Mouse (Mus musculus) kidney, embryonic 15.5 days (tissue): ENCODE measurements around the gene Zfyve27. TPM values are rescaled to one million over a fixed set of nuclear protein-coding genes. Genes with fewer than 3 reads are reported as not detected.

Experiments
- ATAC-seq: fragments of 200-750 bp; cut with Nextera tagmentation; replicated peaks from 2 replicates; pipeline ENCODE4 v1.8.0; 2017; ENCODE audit warnings: moderate TSS enrichment; ENCODE audit not compliant: low FRiP score
- H3K27ac ChIP-seq: fragments of 300-500 bp; sonication (generic); 2 replicates; pipeline ENCODE4 v1.5.1; 2015; ENCODE audit warnings: mild to moderate bottlenecking, inconsistent platforms
- H3K27me3 ChIP-seq: fragments of 300-500 bp; sonication (generic); 2 replicates; pipeline ENCODE4 v1.6.1; 2015; ENCODE audit warnings: inconsistent platforms
- H3K36me3 ChIP-seq: fragments of 300-500 bp; sonication (generic); 2 replicates; pipeline ENCODE4 v1.6.1; 2015; ENCODE audit warnings: inconsistent platforms
- H3K4me1 ChIP-seq: fragments of 300-500 bp; sonication (generic); 2 replicates; pipeline ENCODE4 v1.6.1; 2015; ENCODE audit warnings: inconsistent platforms
- H3K4me2 ChIP-seq: fragments of 300-500 bp; sonication (generic); 2 replicates; pipeline ENCODE4 v1.6.1; 2015; ENCODE audit warnings: moderate library complexity, mild to moderate bottlenecking, inconsistent platforms
- H3K4me3 ChIP-seq: fragments of 300-500 bp; sonication (generic); replicated peaks from 2 replicates; pipeline ENCODE4 v1.5.1; 2015; ENCODE audit warnings: mild to moderate bottlenecking, inconsistent platforms
- H3K9ac ChIP-seq: fragments of 300-500 bp; sonication (generic); 2 replicates; pipeline ENCODE4 v1.6.1; 2015; ENCODE audit warnings: mild to moderate bottlenecking, inconsistent platforms
- H3K9me3 ChIP-seq: fragments of 300-500 bp; sonication (generic); replicated peaks from 2 replicates; pipeline ENCODE4 v1.6.1; 2016; ENCODE audit warnings: inconsistent platforms
- whole genome bisulfite sequencing: fragments of 180-500 bp; shearing (Covaris S2); methylation state at CpG from one replicate; pipeline ENCODE4 v1.1.7; 2015; ENCODE audit warnings: mixed read lengths; 5-methylcytosine and 5-hydroxymethylcytosine counted together
- polyA plus RNA-seq: library from polyadenylated mRNA; unstranded; fragments of >200 nt; fragmentation: Nextera tagmentation; extraction: Ambion mirVana; gene quantifications from 2 replicates; pipeline ENCODE4 v1.2.1, GENCODE M21; 2015

The Zfyve27 gene
- polyA plus RNA-seq, 1 experiment from 2014 or later = 29.4 TPM

- Histone ChIP-seq H3K9me3 (no peaks in the 10 kb centered on the region), H3K4me1 (peaks cover 25% of the 10 kb centered on the region), H3K27me3 (no peaks in the 10 kb centered on the region; the same call in 1 of the 2 replicates), H3K4me2 (peak overlapping the region; percentile 96), H3K4me3 (peak overlapping the region; percentile 69), H3K36me3 (peaks cover 4% of the 10 kb centered on the region), H3K9ac (peak overlapping the region; percentile 78; the same call in 1 of the 2 replicates), H3K27ac (peak overlapping the region; percentile 91)
- ATAC-seq = no peak; the same call in 1 of the 2 replicates
- WGBS = 34% methylated on average over 14 of the region's 14 CpGs
Measured at GRCm38 (mm10) chr19:42129509-42130293, 34.0 kb upstream of the Zfyve27 start.

- Histone ChIP-seq H3K4me2 (no peak overlapping the region), H3K4me3 (no peak overlapping the region), H3K36me3 (no peaks in the 10 kb centered on the region), H3K27me3 (no peaks in the 10 kb centered on the region; the same call in 1 of the 2 replicates), H3K4me1 (peaks cover 25% of the 10 kb centered on the region), H3K9me3 (no peaks in the 10 kb centered on the region), H3K27ac (peak overlapping the region; percentile 91; the same call in 1 of the 2 replicates), H3K9ac (no peak overlapping the region)
- ATAC-seq = no peak
- 76% methylated on average over 3 of the region's 3 CpGs for WGBS
Measured at GRCm38 (mm10) chr19:42130294-42130606, 33.5 kb upstream of the Zfyve27 start.

GRCm38 (mm10) chr19:42131101-42131500, 32.6 kb upstream of the Zfyve27 start:
- ATAC-seq = no peak
- no peaks in the 10 kb centered on the region for H3K9me3 ChIP-seq
- H3K27ac ChIP-seq = peak overlapping the region; percentile 14; the same call in 1 of the 2 replicates
- H3K27me3 ChIP-seq = no peaks in the 10 kb centered on the region; the same call in 1 of the 2 replicates
- no peak overlapping the region for H3K9ac ChIP-seq
- H3K4me3 ChIP-seq = no peak overlapping the region
- H3K4me2 ChIP-seq = no peak overlapping the region
- WGBS = 40% methylated on average over 5 of the region's 5 CpGs
- peaks cover 25% of the 10 kb centered on the region for H3K4me1 ChIP-seq
- H3K36me3 ChIP-seq = no peaks in the 10 kb centered on the region

- Histone ChIP-seq H3K9me3 (no peaks in the 10 kb centered on the region), H3K4me2 (no peak overlapping the region), H3K27me3 (no peaks in the 10 kb centered on the region), H3K36me3 (no peaks in the 10 kb centered on the region), H3K4me1 (peaks cover 7% of the 10 kb centered on the region; the same call in 1 of the 2 replicates), H3K9ac (no peak overlapping the region), H3K4me3 (no peak overlapping the region), H3K27ac (no peak overlapping the region)
- no peak for ATAC-seq
Measured at GRCm38 (mm10) chr19:42135070-42135469, 28.7 kb upstream of the Zfyve27 start.

GRCm38 (mm10) chr19:42136126-42136525, 27.6 kb upstream of the Zfyve27 start:
- H3K27me3 ChIP-seq = no peaks in the 10 kb centered on the region
- no peaks in the 10 kb centered on the region for H3K9me3 ChIP-seq
- H3K4me1 ChIP-seq = peaks cover 3% of the 10 kb centered on the region; the same call in 1 of the 2 replicates
- 25% methylated on average over 5 of the region's 5 CpGs for WGBS
- H3K36me3 ChIP-seq = no peaks in the 10 kb centered on the region
- no peak for ATAC-seq
- no peak overlapping the region for H3K27ac ChIP-seq
- no peak overlapping the region for H3K9ac ChIP-seq
- H3K4me2 ChIP-seq = no peak overlapping the region
- no peak overlapping the region for H3K4me3 ChIP-seq

- Histone ChIP-seq H3K27me3 (no peaks in the 10 kb centered on the region), H3K9ac (no peak overlapping the region), H3K4me1 (no peaks in the 10 kb centered on the region), H3K36me3 (no peaks in the 10 kb centered on the region), H3K4me2 (no peak overlapping the region), H3K27ac (no peak overlapping the region), H3K4me3 (no peak overlapping the region), H3K9me3 (no peaks in the 10 kb centered on the region)
- no peak for ATAC-seq
- WGBS = 91% methylated on average over 4 of the region's 4 CpGs
Measured at GRCm38 (mm10) chr19:42137167-42137672, 26.5 kb upstream of the Zfyve27 start.

- H3K9ac ChIP-seq = no peak overlapping the region
- H3K4me1 ChIP-seq = no peaks in the 10 kb centered on the region
- H3K4me2 ChIP-seq = no peak overlapping the region
- H3K27me3 ChIP-seq = no peaks in the 10 kb centered on the region
- no peak for ATAC-seq
- 79% methylated on average over 15 of the region's 15 CpGs for WGBS
- no peaks in the 10 kb centered on the region for H3K36me3 ChIP-seq
- no peak overlapping the region for H3K27ac ChIP-seq
- H3K9me3 ChIP-seq = no peaks in the 10 kb centered on the region
- H3K4me3 ChIP-seq = no peak overlapping the region
Measured at GRCm38 (mm10) chr19:42138517-42139285, 25.1 kb upstream of the Zfyve27 start.

- ATAC-seq = no peak
- no peak overlapping the region for H3K9ac ChIP-seq
- WGBS = 73% methylated on average over 5 of the region's 5 CpGs
- H3K36me3 ChIP-seq = no peaks in the 10 kb centered on the region
- no peaks in the 10 kb centered on the region for H3K27me3 ChIP-seq
- H3K4me2 ChIP-seq = no peak overlapping the region
- H3K27ac ChIP-seq = no peak overlapping the region
- no peaks in the 10 kb centered on the region for H3K9me3 ChIP-seq
- H3K4me3 ChIP-seq = no peak overlapping the region
- peaks cover 3% of the 10 kb centered on the region; the same call in 1 of the 2 replicates for H3K4me1 ChIP-seq
Measured at GRCm38 (mm10) chr19:42139724-42140517, 23.8 kb upstream of the Zfyve27 start.

GRCm38 (mm10) chr19:42141998-42142397, 21.8 kb upstream of the Zfyve27 start:
- WGBS = 84% methylated on average over 3 of the region's 3 CpGs
- Histone ChIP-seq H3K27me3 (peaks cover 5% of the 10 kb centered on the region; the same call in 1 of the 2 replicates), H3K9ac (no peak overlapping the region), H3K27ac (no peak overlapping the region), H3K36me3 (no peaks in the 10 kb centered on the region), H3K9me3 (no peaks in the 10 kb centered on the region), H3K4me2 (no peak overlapping the region), H3K4me1 (peaks cover 12% of the 10 kb centered on the region), H3K4me3 (no peak overlapping the region)
- ATAC-seq = no peak

GRCm38 (mm10) chr19:42142757-42143156, 21.0 kb upstream of the Zfyve27 start:
- Histone ChIP-seq H3K36me3 (no peaks in the 10 kb centered on the region), H3K4me3 (no peak overlapping the region), H3K4me2 (no peak overlapping the region), H3K4me1 (peaks cover 15% of the 10 kb centered on the region), H3K9me3 (no peaks in the 10 kb centered on the region), H3K27me3 (peaks cover 5% of the 10 kb centered on the region; the same call in 1 of the 2 replicates), H3K27ac (no peak overlapping the region), H3K9ac (no peak overlapping the region)
- 78% methylated on average over 2 of the region's 2 CpGs for WGBS
- no peak for ATAC-seq

GRCm38 (mm10) chr19:42144067-42144466, 19.7 kb upstream of the Zfyve27 start:
- no peak for ATAC-seq
- H3K9ac ChIP-seq = no peak overlapping the region
- no peak overlapping the region for H3K4me2 ChIP-seq
- no peak overlapping the region for H3K4me3 ChIP-seq
- no peaks in the 10 kb centered on the region for H3K9me3 ChIP-seq
- H3K4me1 ChIP-seq = peaks cover 28% of the 10 kb centered on the region
- H3K27me3 ChIP-seq = peaks cover 10% of the 10 kb centered on the region; the same call in 1 of the 2 replicates
- H3K27ac ChIP-seq = no peak overlapping the region
- no peaks in the 10 kb centered on the region for H3K36me3 ChIP-seq
- 52% methylated on average over 6 of the region's 6 CpGs for WGBS
